Mouse (Mus musculus) cerebellum, adult 2 months (tissue): Measurements from ENCODE around the gene Aadacl2. TPM values are rescaled to one million over a fixed set of nuclear protein-coding genes. Genes with fewer than 3 reads are reported as not detected.

Experiments used
- DNase-seq, 2 experiments: peaks; one replicate each; pipeline ENCODE4 v3.0.0; 2021
- H3K27ac ChIP-seq: fragments of 200-500 bp; 2 replicates; pipeline ENCODE4 v1.5.1; 2012; ENCODE audit warnings: low read length, control low read depth, inconsistent platforms; ENCODE audit not compliant: insufficient read depth
- H3K27me3 ChIP-seq: fragments of 200-500 bp; 2 replicates; pipeline ENCODE4 v1.6.1; 2012; ENCODE audit warnings: inconsistent platforms, mild to moderate bottlenecking, low read length, moderate library complexity; ENCODE audit not compliant: control insufficient read depth, insufficient read depth
- H3K4me1 ChIP-seq: fragments of 200-500 bp; 2 replicates; pipeline ENCODE4 v1.6.1; 2011; ENCODE audit warnings: low read length; ENCODE audit not compliant: control insufficient read depth, insufficient read depth
- H3K4me3 ChIP-seq: fragments of 200-500 bp; replicated peaks from 2 replicates; pipeline ENCODE3; 2011; ENCODE audit warnings: mild to moderate bottlenecking, low read depth, low read length, control low read depth; ENCODE audit not compliant: insufficient read depth
- CTCF ChIP-seq: fragments of 200-500 bp; IDR thresholded peaks from 2 replicates; pipeline ENCODE4 v1.5.1; 2011; ENCODE audit warnings: low read depth, mild to moderate bottlenecking, control low read depth, low read length, moderate library complexity, borderline replicate concordance; ENCODE audit not compliant: insufficient read depth
- POLR2A ChIP-seq: fragments of 200-500 bp; IDR thresholded peaks from 2 replicates; pipeline ENCODE4 v1.6.1; 2011; ENCODE audit warnings: low read length, control low read depth, borderline replicate concordance; ENCODE audit not compliant: insufficient read depth
- WGBS: fragments of 180-500 bp; shearing (Covaris S2); methylation state at CpG from one replicate; pipeline ENCODE4 v1.1.7; 2018; 5-methylcytosine and 5-hydroxymethylcytosine counted together
- polyA plus RNA-seq: library from polyadenylated mRNA; depleted of rRNA; stranded (reverse); fragments of >200 nt; gene quantifications from 2 replicates; pipeline ENCODE4 v1.2.3, GENCODE M21; 2012; rRNA removed

Gene Aadacl2
- polyA plus RNA-seq, 1 experiment = not detected

DNA sequence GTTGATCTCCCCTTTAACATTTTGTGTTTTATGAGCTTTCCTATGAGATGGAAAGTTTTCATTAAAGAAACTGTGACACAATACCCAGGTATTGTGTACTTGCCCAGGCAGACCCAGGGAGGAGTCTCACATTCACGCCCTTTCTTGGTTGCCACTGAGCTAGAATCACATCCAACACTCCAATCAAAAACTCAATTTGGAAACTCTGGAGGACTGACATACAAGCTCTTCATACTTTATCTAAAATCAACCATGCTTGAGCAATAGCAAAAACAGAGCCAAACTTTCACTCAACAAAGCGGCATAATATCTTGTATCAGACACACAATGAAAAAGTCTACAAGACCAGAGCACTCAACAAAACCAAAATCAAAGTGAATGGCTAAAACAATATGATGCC, 47.4 kb downstream of the Aadacl2 start:
- peaks cover 3% of the 10 kb centered on the region; the same call in 1 of the 2 replicates for H3K4me1 ChIP-seq
- no peak overlapping the region for H3K4me3 ChIP-seq
- no peak overlapping the region for H3K27ac ChIP-seq
- TF ChIP-seq POLR2A (no peak), CTCF (no peak)
- DNase-seq = no peak
- 91% methylated on average over 2 of the region's 2 CpGs for WGBS
- H3K27me3 ChIP-seq = no peaks in the 10 kb centered on the region

DNA sequence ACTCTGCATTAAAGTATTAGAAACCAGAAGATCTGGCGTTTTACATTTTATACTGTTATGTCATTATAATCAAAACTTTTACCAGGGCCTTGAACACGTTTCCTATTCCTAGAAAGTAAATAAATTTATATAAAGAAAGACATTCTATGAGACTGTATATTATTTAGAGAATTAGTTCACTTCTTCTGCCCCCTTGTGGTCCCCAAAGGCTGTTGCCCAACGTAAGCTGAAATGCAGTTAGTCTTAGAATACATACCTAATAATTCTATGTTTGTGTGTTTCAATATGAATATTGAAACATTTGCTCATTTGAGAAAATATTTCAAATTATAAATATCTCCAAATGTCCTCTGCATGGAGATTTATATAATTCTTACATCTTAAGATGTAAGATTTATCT, 49.9 kb downstream of the Aadacl2 start:
- TF ChIP-seq POLR2A (no peak), CTCF (no peak)
- WGBS = 49% methylated on average over 3 of the region's 3 CpGs
- Histone ChIP-seq H3K4me1 (peaks cover 3% of the 10 kb centered on the region; the same call in 1 of the 2 replicates), H3K27me3 (no peaks in the 10 kb centered on the region), H3K4me3 (no peak overlapping the region), H3K27ac (no peak overlapping the region)
- peak in 1 of 2 experiments; percentile 12 for DNase-seq

DNA sequence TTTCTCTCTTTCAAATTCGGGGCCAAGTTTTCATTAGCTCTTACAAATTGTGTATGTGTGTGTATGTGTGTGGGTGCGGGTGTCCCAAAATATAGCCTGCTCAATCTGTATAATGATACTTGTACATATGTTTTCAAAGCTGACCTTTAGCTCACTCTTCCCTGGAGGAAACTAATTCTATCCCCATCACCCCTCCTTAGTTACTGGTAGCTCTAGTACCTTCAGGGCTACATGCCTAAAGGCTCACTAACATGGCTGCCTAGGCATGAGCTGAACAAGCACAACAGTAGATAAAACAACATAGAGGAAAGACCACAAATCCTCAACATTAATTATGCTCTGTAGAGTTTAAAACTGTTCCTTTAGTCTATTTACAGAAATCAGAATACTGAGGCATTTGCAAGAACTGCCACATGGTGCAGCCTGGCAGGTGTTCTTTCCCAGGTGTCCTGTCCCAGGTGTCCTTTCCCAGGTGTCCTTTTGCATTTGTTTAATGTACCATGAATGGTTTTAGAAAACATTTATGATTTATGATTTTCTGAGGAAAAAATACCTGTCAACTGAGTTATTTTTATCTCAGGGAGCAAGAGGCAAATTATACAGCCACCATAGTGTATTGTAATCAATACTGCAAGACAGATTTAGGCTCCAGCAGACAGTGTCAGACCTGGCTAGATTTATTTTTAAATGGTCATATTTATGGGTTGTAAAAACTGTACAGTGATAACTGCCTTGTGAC, 50.7 kb downstream of the Aadacl2 start:
- TF ChIP-seq CTCF = no peak
- peak; percentile 37 to 69 for DNase-seq
- Histone ChIP-seq H3K27me3 (no peaks in the 10 kb centered on the region), H3K27ac (no peak overlapping the region), H3K4me3 (no peak overlapping the region), H3K4me1 (peaks cover 3% of the 10 kb centered on the region; the same call in 1 of the 2 replicates)
- WGBS = 37% methylated on average over 2 of the region's 2 CpGs

DNA sequence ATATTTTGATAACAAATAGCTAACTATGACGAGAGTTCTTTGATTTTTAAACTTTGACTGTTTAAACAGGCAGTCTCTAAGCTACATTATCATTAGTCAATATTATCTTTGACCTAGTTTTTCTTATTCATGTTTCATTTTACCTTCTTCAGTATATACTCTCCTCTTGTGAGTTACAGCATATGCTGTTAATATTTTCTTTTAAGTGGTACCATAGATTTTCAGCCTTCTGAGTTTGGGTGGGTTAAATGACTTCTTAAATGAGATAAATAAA, 51.2 kb downstream of the Aadacl2 start:
- Histone ChIP-seq H3K27me3 (no peaks in the 10 kb centered on the region), H3K4me1 (peaks cover 3% of the 10 kb centered on the region; the same call in 1 of the 2 replicates)
- WGBS = 35% methylated on average over 1 of the region's 1 CpGs

More for the DNA sequence above, 51.2 kb downstream of the Aadacl2 start:
- Histone ChIP-seq H3K4me3 (no peak overlapping the region), H3K27ac (no peak overlapping the region)
- no peak for DNase-seq
- TF ChIP-seq POLR2A (no peak), CTCF (no peak)

Other genes starting within 250 kb of the Aadacl2 start
- not detected in 2 replicates for gene Gm8298, start 145.7 kb upstream of the Aadacl2 start, polyA plus RNA-seq
- not detected in 2 replicates for gene C130079G13Rik, start 81.5 kb upstream of the Aadacl2 start, polyA plus RNA-seq
- gene Aadac, start 19.0 kb downstream of the Aadacl2 start, polyA plus RNA-seq = not detected in 2 replicates
- gene Sucnr1, start 75.1 kb downstream of the Aadacl2 start, polyA plus RNA-seq = 0.06 and 0.13 TPM in 2 replicates